Mouse (Mus musculus): ENCODE results near the gene Grik4.
"Not testable (repeated sequence)": the region's sequence is repeated elsewhere in the genome, so short reads cannot be mapped to it uniquely, and the experiment has no call there.

The Grik4 gene

DNA sequence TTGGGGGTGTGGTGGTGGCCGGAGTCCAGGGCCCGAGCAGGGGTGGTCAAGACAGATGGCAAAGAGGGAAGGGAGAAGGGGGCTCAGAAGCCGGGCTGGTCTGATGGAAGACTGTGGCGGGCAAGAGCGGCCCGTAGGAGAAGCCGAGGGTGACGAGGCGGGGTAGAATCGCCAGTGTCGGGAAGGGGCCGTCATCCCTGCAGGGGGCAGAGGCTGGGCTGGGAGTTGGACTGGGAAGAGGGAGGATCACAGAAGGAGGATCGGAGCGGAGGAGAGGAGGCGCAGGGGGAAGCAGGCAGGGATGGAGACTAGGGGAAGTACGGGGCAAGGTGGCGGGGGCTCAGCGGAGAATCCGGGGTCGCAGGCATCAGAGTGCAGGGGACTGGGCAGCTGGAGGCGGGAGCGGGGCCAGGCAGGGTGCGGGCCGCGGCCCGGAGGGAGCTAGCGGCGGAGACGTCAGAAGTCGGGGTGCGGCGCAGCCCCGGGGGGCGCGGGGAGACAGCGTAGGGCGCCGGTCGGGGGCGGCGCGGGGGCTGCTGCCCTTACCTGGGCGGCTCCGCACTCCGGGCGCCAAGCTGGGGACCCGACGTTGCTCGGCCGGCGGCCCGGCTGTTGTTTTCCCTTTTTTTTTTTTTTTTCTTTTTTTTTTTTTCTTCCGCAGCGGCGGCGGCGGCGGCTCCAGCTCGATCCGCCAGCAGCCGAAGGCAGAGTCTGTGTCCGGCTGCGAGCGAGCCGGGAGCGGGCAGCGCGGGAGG lies at the start of gene Grik4:
Gene Grik4 (minus strand): TSS at position 713 of the 755 bp plus-strand sequence.
- no peak for DNase-seq (ENCODE audit: extremely low read depth, insufficient read length, low spot score)

DNA sequence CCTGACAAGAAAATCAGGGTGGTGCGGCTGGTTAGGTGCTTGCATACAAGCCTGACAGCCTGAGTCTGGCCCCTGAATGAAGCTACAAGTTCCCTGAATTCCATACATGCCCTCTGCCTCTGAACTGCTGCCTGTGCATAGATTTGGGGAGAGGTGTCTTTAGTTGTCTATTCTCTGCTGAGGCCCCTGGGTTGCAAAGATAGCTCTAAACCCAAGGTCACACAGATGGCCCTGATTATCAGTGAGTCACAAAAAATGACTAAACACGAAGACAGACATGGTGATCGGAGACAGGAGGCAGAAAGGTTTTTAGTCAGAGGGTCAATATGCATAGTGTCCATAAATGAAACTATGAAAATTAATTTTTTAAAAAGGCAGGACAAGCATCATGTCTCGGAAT lies 49.4 kb upstream of the Grik4 start:
- no peak for DNase-seq (ENCODE audit: extremely low read depth, insufficient read length, low spot score)

DNA sequence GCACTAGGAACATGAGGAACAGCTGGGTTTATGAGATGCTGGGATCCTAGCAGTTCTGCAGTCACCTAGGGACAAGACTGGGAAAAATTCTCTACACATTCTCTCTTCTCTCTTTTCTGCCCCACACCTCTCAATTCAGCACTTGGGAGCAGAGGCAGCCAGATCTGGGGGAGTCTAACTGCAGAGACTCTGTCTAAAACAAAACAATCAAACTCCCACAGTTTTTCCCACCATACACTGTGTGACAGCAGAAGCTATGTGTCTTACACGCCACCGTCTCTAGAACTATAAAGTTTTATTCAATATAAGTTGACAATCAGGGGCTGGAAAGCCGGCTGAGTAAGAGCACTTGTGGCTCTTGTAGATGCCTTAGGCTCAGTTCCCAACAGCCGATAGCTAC lies 43.7 kb upstream of the Grik4 start:
- no peak for DNase-seq (ENCODE audit: extremely low read depth, insufficient read length, low spot score)

DNA sequence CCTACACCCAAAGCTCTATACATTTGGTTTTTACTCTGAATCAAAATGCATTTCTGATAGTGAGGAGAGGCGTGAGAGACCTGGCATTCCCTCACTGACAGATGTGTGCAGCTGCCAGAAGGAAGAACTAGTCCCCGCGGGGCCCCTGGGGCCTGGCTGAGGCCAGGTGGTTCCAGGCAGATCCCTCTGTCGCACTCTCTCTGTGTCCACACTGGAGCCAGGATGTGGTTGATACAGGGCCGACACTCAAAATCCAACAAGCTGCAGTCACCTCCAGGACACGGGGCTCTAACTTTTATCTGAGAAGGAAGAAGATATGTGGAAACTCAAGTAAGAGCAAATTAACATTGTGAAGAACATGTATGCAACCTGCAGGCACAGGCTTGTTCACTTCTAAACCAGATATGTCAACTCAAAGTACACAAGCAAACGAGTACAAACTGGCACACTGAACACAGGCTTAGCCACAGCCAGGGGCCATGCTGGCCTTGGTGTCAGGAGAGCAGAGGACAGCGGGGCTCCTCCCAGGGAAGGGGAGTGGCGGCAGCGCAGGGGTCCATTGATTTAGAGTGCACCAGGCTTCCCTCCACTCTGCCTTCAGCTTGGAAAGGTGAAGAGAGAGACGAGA lies 24.7 kb upstream of the Grik4 start:
- no peak for DNase-seq (ENCODE audit: extremely low read depth, insufficient read length, low spot score)

DNA sequence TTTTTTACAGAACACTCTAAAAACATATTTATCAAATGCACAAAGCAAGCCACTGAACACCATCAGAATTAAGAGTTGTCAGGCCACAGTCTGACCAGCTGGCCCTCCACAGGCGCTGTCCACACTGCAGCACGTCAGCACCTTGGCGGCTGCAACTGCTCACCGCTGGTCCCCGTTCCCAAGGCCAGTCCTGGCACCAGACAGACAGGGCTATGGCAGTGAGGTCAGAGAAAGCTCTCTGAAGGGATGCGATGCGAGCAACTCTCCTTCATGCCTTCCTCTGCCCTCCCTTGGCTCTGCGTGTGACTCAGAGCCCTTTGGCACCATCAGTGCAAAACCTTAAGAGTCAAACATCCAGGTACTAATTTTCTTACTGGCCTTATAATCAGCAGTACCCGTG lies 23.4 kb upstream of the Grik4 start:
- no peak for DNase-seq (ENCODE audit: extremely low read depth, insufficient read length, low spot score)

DNA sequence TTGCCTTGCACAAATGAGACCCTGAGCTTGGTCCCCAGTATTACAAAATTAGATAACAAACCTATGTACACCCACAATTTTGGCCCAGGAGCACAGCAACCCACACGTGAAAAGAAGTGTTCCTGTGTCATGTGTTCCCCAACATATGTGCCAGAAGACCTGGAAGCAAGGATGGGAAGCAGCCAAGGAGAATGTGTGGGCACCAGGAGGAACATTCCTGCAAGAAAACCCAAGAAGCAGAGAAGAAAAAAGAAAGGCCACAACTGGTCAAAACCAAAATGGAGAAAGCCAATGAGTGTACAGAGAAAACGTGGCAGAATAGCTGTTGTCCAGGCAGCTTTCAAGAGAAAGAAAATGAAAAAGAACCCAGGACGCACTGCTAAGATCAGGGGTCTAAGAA lies 20.5 kb upstream of the Grik4 start:
- DNase-seq (ENCODE audit: extremely low read depth, insufficient read length, low spot score): not testable (repeated sequence)

DNA sequence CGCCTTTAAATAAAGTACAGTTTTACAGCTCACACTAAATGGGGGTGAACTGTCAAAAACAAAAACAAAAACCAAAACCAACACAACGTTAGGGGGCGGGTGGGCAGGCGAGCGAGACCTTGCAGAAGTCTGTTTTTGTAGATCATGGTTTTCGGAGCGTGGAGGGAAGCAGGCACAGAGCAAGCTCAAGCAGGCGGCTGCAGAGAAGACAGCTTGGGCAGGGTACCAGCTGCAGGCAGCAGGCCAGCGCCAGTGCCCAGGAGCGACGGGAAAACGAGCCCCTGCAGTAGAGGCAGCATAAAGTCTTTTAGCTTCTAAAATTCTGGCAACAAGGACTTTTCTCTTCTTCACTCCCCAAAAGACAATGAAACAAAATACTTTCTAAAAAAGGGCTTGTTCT lies 20.1 kb upstream of the Grik4 start:
- no peak for DNase-seq (ENCODE audit: extremely low read depth, insufficient read length, low spot score)

DNA sequence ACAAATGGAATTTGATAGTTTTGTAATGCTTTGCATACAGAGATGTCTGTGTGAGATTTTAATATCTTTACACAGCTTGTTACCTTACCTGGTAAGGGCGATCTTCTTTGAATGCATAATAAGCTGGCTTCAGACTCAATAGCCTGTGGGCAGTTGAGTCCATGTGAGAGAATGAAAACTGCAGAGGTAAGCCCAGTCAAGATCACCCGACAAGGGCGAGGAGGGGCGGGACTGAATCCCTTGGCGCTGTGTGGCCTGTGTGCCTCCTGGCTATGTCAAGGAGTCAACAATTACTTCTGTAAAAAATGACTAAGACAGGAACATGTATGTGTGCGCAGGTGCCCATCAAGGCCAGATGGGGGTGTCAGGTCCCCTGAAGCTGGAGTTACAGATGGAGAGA lies 18.2 kb upstream of the Grik4 start:
- DNase-seq (ENCODE audit: extremely low read depth, insufficient read length, low spot score): no peak

DNA sequence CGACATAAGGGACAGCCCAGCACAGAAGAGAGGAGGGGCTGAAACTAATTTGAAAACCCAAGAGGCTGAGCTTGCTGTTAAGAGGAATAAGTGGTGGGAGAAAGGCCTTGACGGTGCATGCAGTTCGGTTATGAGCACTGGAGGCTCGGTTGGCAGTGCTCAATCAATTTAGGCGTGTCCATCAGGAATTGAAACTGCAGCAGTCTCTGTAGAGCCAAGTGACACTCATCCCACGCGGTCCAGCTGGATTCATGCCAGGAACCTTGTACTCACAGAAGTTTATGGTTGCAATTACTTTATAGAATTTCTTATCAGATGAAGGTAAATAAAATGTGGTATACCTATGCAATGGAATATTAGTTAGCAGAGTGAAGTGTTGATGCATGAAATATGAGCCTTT lies 14.1 kb upstream of the Grik4 start:
- no peak for DNase-seq (ENCODE audit: extremely low read depth, insufficient read length, low spot score)

DNA sequence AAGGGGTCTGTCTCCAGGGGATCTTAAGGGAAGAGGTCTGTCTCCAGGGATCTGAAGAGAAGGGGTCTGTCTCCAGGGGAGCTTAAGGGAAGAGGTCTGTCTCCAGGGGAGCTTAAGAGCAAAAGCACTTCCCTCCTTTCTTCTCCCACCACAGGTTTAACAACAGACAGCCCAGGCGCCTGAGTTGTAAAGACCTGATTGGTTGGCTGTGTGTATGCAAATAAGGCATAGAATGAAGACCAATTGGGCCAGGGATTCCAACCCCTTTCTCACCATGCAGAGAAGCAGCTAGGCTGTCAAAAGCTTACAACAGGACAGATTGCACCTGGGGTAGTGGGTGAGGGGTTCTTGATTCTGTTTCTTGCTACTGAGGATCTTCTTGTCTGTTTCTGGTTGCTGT lies 4.1 kb upstream of the Grik4 start:
- no peak for DNase-seq (ENCODE audit: extremely low read depth, insufficient read length, low spot score)

DNA sequence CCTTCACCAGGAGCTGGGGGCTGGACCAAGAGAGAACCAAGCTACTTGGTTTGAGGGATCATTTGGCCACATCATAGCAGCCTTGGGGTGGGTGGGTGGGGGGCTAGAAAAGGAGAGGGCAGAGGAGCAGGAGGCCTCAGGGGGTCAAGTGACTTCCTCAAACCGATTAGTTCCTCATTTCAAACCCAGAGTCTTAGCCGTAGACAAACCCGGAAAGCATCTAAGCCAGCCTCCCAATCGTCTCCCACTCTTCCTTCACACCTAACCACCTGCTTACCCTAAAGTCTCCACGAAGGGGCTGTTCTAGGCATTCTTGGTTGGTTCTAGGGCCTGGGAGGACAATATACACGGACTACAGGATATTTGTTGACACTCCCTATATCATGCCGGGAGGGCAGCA lies 881 bp upstream of the Grik4 start:
- no peak for DNase-seq (ENCODE audit: extremely low read depth, insufficient read length, low spot score)

DNA sequence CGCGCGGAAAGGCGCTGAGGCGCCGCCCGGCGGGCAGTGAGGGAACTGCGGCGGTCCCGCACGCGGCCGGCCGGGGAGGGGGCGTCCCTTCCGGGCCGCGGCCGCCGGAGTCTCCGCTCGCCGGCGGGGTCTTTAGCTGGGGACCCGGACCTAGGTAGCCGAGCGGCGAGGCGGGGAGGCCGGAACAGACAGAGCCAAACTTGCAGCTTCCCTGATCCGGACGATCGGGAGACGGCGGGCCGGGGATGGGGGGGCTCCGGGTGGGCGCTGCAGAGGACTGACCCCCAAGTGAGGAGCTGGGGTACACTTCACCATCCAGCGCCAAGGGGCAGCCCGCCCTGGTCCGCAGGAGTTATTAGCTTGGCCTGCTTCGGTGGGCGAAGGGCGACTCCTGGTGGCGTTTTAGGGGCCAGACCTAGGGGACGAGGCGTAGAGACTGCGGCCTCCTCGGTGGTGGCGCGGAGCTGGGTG lies 278 bp upstream of the Grik4 start:
- DNase-seq (ENCODE audit: extremely low read depth, insufficient read length, low spot score): no peak

DNA sequence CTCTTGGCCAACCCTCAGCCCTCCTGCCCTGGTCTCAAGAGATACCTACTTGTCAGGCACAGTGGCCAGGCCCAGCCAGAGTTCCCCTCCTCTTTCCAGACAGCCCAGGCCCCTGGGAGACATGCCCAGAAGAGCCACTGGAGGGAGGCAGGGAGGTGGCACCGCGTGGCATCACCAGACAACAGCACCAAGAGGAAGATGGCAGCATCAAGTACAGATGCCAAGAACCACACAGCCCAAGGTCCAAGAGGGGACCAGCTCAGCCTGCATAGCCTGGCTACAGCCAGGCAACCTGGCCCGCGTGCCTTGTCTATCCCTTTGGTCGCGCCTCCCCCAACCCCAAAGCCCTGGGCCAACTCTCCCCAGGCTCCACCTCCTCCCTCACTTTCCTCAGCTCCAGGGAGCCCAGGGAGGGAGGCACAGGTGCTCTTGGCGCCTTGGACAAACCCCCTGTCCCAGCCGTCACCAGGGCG lies 1.2 kb downstream of the Grik4 start:
- DNase-seq (ENCODE audit: extremely low read depth, insufficient read length, low spot score): no peak

DNA sequence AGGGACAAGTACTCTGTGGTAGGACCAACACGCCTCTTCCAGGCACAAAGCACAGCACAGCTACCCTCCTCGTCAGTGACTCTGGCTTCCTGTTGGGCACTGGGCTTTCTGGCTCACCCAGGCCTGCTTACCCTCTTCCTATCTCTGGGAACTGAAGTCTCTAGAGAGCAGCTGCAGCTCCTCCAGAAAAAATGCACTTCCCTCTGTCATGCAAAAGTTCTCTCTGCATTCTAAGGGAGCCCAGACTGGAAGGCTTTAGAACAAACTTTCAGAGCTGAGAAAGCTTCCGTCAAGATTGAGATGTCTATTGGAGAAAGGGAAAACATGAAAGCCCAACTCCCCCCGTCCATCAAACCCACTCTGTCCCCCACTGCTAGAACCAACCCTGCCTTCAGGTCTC lies 2.1 kb downstream of the Grik4 start:
- DNase-seq (ENCODE audit: extremely low read depth, insufficient read length, low spot score): no peak

DNA sequence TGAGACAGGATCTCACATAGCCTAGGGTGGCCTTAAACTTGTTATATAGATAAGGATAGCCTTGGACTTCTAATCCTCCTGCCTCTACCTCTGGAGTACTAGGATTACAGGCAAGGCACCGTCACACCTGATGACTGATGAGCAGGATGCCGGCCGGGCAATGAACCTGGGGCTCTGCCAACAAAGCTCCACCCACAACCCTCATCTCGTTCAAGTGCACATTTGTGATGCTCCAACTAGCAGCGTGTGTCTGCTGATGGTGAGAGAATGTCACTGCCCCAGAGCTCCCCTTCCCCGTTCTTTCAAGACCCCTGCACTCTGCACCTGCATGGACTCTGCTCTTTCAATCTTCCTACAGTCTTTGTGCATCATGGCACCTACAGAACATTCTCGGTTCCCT lies 12.1 kb downstream of the Grik4 start:
- DNase-seq (ENCODE audit: extremely low read depth, insufficient read length, low spot score): no peak

DNA sequence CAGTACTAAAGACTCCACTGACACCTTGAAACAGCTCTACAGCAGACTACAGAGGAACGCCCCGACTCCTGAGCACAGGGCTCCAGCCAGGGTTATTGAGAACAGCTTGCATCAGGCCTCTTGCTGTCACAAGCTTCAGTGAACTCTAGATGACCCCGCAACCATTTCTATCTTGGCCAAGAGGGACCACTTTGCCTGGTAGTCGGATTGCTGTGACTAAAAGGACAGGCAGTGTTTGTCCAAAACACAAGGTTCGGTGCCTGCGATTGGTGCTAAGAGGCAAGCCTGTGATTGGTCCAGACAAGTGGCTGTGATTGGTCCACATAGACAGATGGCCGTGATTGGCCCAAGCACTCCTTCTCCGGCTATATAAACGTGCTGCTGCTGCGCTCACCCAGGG lies 16.8 kb downstream of the Grik4 start:
- no peak for DNase-seq (ENCODE audit: extremely low read depth, insufficient read length, low spot score)

DNA sequence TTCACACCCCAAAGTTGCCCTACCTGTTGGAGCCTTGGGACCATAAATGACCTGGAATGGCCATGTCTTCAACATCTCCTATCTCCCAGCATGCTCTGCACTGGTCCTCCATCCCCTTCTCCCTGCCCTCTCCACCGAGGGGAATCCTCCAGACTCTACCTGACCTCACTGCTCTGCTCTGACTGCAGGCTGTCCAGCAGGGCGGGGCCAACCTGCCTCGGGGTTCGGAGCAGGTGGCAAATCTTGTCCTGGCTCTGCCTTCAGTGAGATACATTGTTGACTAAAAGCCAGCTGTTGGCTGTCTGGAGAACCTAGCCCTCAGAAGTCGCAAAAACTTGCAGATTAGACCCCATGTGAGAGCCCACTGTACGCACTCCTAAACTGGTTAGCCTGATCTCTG lies 17.7 kb downstream of the Grik4 start:
- no peak for DNase-seq (ENCODE audit: extremely low read depth, insufficient read length, low spot score)

DNA sequence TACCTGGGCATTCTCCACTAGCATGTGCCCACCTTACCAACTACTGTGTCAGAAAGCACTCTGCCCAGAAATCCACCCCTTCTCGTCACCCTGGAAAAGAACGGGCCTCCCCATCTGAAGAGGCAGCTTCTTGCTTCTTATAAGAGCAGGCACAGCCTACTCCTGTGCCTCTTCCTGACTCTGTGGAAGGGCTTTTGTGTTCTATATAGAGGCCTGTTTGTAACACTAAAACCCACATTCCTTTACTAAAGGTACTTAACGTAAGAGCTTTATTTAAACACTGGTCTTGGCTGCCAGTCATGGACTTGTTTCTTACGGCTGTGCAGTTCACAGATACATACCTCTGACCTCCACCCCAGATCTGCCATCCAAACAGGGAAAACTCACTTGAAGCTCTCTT lies 22.5 kb downstream of the Grik4 start:
- no peak for DNase-seq (ENCODE audit: extremely low read depth, insufficient read length, low spot score)

DNA sequence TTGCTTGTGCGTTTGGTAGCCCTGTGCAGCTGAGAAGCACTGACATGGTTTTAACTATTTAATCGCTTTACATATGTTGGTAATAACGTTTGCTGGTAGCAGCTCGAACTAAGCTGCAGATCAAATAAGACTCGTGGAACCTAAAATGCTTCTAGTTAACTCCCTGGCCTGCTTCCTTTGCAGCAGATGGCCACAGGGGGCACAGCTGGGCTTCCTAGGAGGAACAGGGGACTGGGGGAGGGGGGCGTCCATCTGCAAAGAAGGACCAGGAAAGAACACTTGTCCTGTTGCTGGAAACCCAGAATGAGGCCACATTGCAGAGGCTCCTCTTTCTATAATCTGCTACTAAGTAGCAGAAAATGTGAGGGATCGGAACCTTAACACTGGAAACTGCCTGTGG lies 24.1 kb downstream of the Grik4 start:
- no peak for DNase-seq (ENCODE audit: extremely low read depth, insufficient read length, low spot score)

DNA sequence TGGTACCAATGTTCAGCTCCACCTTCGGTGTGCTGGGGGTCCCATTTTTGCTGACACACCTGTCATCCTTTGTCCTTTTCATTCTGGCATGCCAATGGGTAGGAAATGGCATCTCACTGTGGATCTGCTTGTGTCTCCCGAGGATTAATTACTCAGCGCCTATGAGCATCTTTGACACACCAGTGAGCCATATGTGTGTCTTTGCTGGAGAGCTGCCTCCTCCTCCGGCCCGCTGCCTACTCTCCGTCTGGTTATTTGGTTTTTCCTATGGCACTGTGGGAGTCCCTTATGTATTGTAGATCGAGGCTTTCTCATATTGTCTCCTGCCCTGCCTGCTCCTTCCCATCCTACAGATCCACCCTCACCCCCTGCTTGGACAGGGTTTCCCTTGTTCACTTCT lies 26.4 kb downstream of the Grik4 start:
- DNase-seq (ENCODE audit: extremely low read depth, insufficient read length, low spot score): no peak

DNA sequence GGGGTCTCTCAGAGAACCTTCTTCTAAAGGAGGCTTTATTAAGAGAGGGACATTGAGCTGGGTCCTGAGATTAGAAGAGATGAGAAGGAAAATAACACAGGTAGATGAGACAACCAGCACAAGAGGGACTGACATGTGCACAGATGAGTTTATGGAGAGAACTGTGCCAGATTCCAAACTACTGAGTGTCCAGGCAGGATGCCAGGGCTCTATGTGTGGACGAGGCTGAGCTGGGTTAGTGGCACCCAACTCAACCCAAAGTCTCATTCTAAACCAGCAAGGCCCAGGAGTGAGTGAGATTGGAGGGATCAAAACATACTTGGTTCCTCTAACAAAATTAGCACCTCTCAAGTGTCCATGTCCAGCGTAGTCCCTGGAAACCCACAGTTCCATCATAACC lies 31.1 kb downstream of the Grik4 start:
- DNase-seq (ENCODE audit: extremely low read depth, insufficient read length, low spot score): peak; percentile 8

DNA sequence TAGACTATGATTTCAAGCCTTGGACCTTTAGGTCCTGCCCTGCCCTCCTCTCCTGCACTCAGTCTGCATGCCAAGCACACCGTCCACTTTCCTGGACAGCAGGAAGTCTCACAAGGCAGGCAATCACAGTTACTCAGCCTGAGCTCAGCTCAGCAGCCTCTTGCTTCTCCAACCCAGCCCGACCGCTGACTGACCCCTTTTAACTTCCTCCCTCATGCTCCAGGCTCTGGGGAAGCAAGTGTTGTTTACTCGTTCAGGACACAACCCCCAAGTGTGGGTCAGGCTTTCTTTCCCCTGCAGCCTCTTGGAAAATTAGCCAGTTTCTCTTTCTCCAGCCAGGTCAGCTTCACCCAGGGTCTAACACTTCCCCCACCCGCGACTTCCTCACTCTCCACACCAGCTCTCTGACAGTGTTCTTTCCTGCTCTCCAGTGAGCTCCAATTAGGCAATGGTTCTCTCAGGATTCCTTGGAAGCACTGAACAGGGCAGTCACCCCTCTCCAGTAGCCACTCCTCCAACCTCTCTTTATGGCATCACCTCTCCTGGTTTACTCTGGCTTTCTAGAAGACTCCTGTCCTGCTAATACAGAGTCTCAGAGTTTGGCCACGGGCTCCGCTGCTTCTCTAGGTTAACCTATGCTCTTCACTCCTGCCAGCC lies 35.5 kb downstream of the Grik4 start:
- DNase-seq (ENCODE audit: extremely low read depth, insufficient read length, low spot score): no peak

All from 3134 (cell line).